Mouse (Mus musculus): Measurements from ENCODE around the gene Rgmb.

DNA sequence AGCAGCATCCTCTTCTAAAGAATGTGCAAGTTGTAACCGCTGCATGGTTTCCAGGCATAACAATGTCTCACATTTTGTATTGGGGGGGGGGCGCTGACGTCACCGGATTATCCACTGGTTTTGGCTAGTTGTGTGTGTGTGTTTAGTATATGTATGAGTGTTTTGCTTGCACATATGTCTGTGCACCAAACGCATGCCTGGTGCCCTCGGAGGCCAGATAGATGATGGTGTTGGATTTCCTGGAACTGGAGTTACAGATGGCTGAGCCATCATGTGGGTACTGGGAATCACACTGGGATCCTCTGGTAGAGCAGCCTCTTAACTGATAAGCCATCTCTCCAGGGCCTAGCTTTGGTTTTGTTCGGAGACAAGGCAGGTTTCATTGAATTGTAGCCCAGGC, 8.5 kb downstream of the Rgmb start:
- no peak for TF ChIP-seq CTCF (IDR thresholded peaks at IDR 0.05; ENCODE audit: low read depth, low read length)
- TF ChIP-seq EP300 (IDR thresholded peaks at IDR 0.05; ENCODE audit: insufficient read depth, low read depth, low read length) = no peak

Data from ES-Bruce4 (cell line).